Mouse (Mus musculus) G1E (cell line): Measurements from ENCODE around the gene Lipo2. TPM values are rescaled to one million over a fixed set of nuclear protein-coding genes. Genes with fewer than 3 reads are reported as not detected.
"Not testable (repeated sequence)": the region's sequence is repeated elsewhere in the genome, so short reads cannot be mapped to it uniquely, and the experiment has no call there.

ENCODE experiments used
- ATAC-seq: 2 replicates; pipeline ENCODE4 v1.8.0; 2016; ENCODE audit warnings: mild to moderate bottlenecking; ENCODE audit not compliant: insufficient number of reproducible peaks, poor library complexity, low FRiP score, severe bottlenecking; ENCODE audit errors: extremely low read depth
- DNase-seq: peaks from one replicate; pipeline ENCODE4 v3.0.0; 2012; ENCODE audit warnings: low spot score
- H3K27me3 ChIP-seq: 2 replicates; pipeline ENCODE4 v1.6.1; 2012; ENCODE audit warnings: mild to moderate bottlenecking, low read length, inconsistent platforms; ENCODE audit not compliant: insufficient read depth
- H3K36me3 ChIP-seq: replicated peaks from 2 replicates; pipeline ENCODE3; 2012; ENCODE audit warnings: mild to moderate bottlenecking, inconsistent platforms
- H3K4me1 ChIP-seq: 2 replicates; pipeline ENCODE4 v1.6.1; 2012; ENCODE audit warnings: low read depth, low read length, inconsistent platforms, mixed read lengths; ENCODE audit not compliant: insufficient read depth
- H3K4me3 ChIP-seq: 2 replicates; pipeline ENCODE4 v1.5.1; 2012; ENCODE audit warnings: low read depth, mild to moderate bottlenecking, inconsistent platforms, low read length, moderate library complexity, mixed read lengths
- H3K9me3 ChIP-seq: replicated peaks from 2 replicates; pipeline ENCODE4 v1.6.1; 2012; ENCODE audit warnings: inconsistent platforms
- CTCF ChIP-seq: IDR thresholded peaks from 2 replicates; pipeline ENCODE4 v1.5.1; 2012; ENCODE audit warnings: low read depth, low read length, inconsistent platforms, mixed read lengths
- GATA1 ChIP-seq: IDR thresholded peaks from 2 replicates; pipeline ENCODE4 v1.6.1; 2012; ENCODE audit warnings: borderline replicate concordance, low read length, inconsistent platforms, mixed read lengths
- GATA2 ChIP-seq: IDR thresholded peaks from 2 replicates; pipeline ENCODE4 v1.6.1; 2012; ENCODE audit warnings: low read depth, low read length, inconsistent platforms, borderline replicate concordance
- POLR2AphosphoS5 ChIP-seq: IDR thresholded peaks from 2 replicates; pipeline ENCODE4 v1.6.1; 2012; ENCODE audit warnings: low read depth, low read length, inconsistent platforms; ENCODE audit not compliant: insufficient replicate concordance
- TAL1 ChIP-seq: conservative IDR thresholded peaks from 2 replicates; pipeline ENCODE4 v1.6.1; 2012; ENCODE audit warnings: low read depth, low read length, inconsistent platforms, mixed read lengths
- polyA plus RNA-seq: library from polyadenylated mRNA; stranded (reverse); fragments of >175 nt; gene quantifications from 2 replicates; pipeline ENCODE4 v1.2.3, GENCODE M21; 2012
- total RNA-seq, 2 experiments: library from RNA; stranded (forward) in 1 of 2; stranded (reverse) in 1 of 2; fragments of 200-1000 nt in 1 of 2; fragments of >200 nt in 1 of 2; fragmentation: Nextera tagmentation in 1 of 2; gene quantifications; 2 replicates each; pipeline ENCODE4 v1.2.3; 2014 to 2017

Gene Lipo2
- total RNA-seq (2014; fragmentation: Nextera tagmentation) (not detected in 2 replicates), total RNA-seq (2017) (0.11 TPM in 1 of 2 replicates, not detected in the other), polyA plus RNA-seq (not detected in 2 replicates)

GRCm38 (mm10) chr19:33751259-33751658 lies at the start of gene Lipo2:
Gene Lipo2, minus strand, starts transcription at chr19:33751359.
- H3K9me3 ChIP-seq, ATAC-seq, H3K36me3 ChIP-seq, H3K4me1 ChIP-seq, H3K27me3 ChIP-seq, DNase-seq, H3K4me3 ChIP-seq: not testable (repeated sequence)

GRCm38 (mm10) chr19:33787359-33787758 lies 36.2 kb upstream of the Lipo2 start, which contains the start of gene Lipo1:
Gene Lipo1, minus strand, starts transcription at chr19:33787459.
- not testable (repeated sequence) for H3K27me3 ChIP-seq, H3K4me3 ChIP-seq, H3K9me3 ChIP-seq, H3K4me1 ChIP-seq, ATAC-seq, DNase-seq, H3K36me3 ChIP-seq

GRCm38 (mm10) chr19:33786576-33787277 lies 35.6 kb upstream of the Lipo2 start:
- TF ChIP-seq TAL1 = no peak
- no peak for TF ChIP-seq GATA2
- no peak for TF ChIP-seq POLR2AphosphoS5
- TF ChIP-seq GATA1 = no peak
- no peak for TF ChIP-seq CTCF
- H3K36me3 ChIP-seq = no peaks in the 10 kb centered on the region
- ATAC-seq (no peak), DNase-seq (no peak)
- no peak overlapping the region for H3K4me3 ChIP-seq
- no peaks in the 10 kb centered on the region for H3K9me3 ChIP-seq
- no peaks in the 10 kb centered on the region for H3K27me3 ChIP-seq
- H3K4me1 ChIP-seq = no peaks in the 10 kb centered on the region

GRCm38 (mm10) chr19:33761287-33762086 lies 10.3 kb upstream of the Lipo2 start, which contains the start of gene Lipo3:
Gene Lipo3, minus strand, starts transcription at chr19:33761951.
- not testable (repeated sequence) for DNase-seq, H3K4me1 ChIP-seq, H3K36me3 ChIP-seq, H3K9me3 ChIP-seq, ATAC-seq, H3K4me3 ChIP-seq, H3K27me3 ChIP-seq

Other genes with a start within 250 kb of the Lipo2 start
- not detected in 2 replicates for gene Lipo4, start 233.6 kb downstream of the Lipo2 start, total RNA-seq (2014; fragmentation: Nextera tagmentation)
- gene Lipo4, start 233.6 kb downstream of the Lipo2 start, total RNA-seq (2017) = 0.17 TPM in 1 of 2 replicates, not detected in the other
- gene Lipo4, start 233.6 kb downstream of the Lipo2 start, polyA plus RNA-seq = not detected in 2 replicates
- not detected in 2 replicates for gene Gm8978, start 126.1 kb downstream of the Lipo2 start, total RNA-seq (2014; fragmentation: Nextera tagmentation)
- gene Gm8978, start 126.1 kb downstream of the Lipo2 start, total RNA-seq (2017) = 0.05 TPM in 1 of 2 replicates, not detected in the other
- gene Gm8978, start 126.1 kb downstream of the Lipo2 start, polyA plus RNA-seq = not detected in 2 replicates
- not detected in 2 replicates for gene Lipo3, start 10.6 kb upstream of the Lipo2 start, total RNA-seq (2014; fragmentation: Nextera tagmentation)
- gene Lipo3, start 10.6 kb upstream of the Lipo2 start, total RNA-seq (2017) = 0.05 TPM in 1 of 2 replicates, not detected in the other
- gene Lipo3, start 10.6 kb upstream of the Lipo2 start, polyA plus RNA-seq = not detected in 2 replicates
- not detected in 2 replicates for gene Lipo1, start 36.1 kb upstream of the Lipo2 start, total RNA-seq (2014; fragmentation: Nextera tagmentation)
- 0.05 TPM in 1 of 2 replicates, not detected in the other for gene Lipo1, start 36.1 kb upstream of the Lipo2 start, total RNA-seq (2017)
- gene Lipo1, start 36.1 kb upstream of the Lipo2 start, polyA plus RNA-seq = not detected in 2 replicates
- gene Lipf, start 209.8 kb upstream of the Lipo2 start, total RNA-seq (2014; fragmentation: Nextera tagmentation) = not detected in 2 replicates
- not detected in 2 replicates for gene Lipf, start 209.8 kb upstream of the Lipo2 start, total RNA-seq (2017)
- gene Lipf, start 209.8 kb upstream of the Lipo2 start, polyA plus RNA-seq = not detected in 2 replicates